Mouse (Mus musculus) heart, adult 18-20 months (tissue): Measurements from ENCODE around the gene Med12l. TPM values are rescaled to one million over a fixed set of nuclear protein-coding genes. Genes with fewer than 3 reads are reported as not detected.

Source experiments
- DNase-seq, 2 experiments: peaks; one replicate each; pipeline ENCODE4 v3.0.0; 2021 to 2022; ENCODE audit warnings: mixed read lengths in 1 of 2
- total RNA-seq, 2 experiments: library from RNA; stranded (reverse); gene quantifications; 2 replicates each; pipeline ENCODE4 v1.2.3; 2021

The Med12l gene
- total RNA-seq, 2 experiments from 2014 or later, result 6.6 to 8.1 TPM

DNA sequence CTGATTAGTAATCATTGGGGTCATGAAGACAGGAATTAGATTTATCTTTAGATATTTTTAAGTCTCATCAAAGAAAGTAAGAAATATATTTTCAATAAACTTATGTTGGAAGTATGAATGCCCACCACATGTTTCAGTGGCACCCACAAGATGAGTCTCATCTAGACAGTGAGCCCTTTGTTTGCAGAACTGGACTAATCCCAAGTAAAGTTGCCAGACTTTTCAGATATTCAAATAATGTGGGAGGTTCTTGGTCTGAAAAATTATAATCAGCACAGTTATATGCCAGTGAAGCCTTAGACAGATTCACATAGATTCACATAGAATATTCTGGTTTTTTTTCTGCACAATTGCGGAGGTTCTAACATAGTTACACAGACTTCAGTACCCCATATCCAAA is 244.8 kb downstream of the Med12l start:
- DNase-seq, result no peak

- no peak for DNase-seq
These were observed 252.4 kb downstream of the Med12l start for GRCm38 (mm10) chr3:59257740-59258664.

- peak in 1 of 2 experiments; percentile 19 for DNase-seq
These were observed 255.1 kb downstream of the Med12l start for GRCm38 (mm10) chr3:59260745-59261144.

DNA sequence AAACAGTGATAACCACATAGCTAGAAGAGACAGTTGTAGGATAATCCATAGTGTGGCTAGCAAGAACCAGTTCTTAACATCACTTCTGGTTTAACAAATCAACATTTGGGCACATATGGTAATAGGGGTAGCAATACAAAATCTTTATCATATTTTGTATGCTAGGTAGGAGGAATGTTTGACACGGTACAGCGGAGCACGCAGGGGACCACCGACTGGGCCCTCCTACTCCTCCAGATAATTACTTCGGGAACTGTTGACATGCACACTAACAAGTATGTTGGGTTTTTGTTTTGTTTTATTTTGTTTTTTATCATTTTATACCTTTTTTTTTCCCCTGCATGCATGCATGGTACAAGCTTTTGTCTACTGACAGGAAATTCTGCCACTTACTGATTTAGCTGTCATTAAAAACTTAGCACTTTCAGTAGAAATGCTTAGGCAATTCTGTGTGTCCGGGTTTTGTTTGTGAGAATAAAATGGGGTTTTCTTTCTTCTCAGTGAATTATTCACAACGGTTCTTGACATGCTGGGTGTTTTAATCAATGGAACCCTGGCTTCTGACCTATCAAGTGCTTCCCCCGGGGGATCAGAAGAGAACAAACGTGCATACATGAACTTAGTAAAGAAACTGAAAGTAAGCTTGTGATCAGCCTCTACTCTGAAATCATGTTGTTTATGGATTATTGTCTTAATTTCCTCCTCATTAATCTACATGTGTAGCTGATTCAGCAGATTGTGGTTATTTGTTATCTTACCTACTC is 256.3 kb downstream of the Med12l start:
- DNase-seq, result no peak

DNA sequence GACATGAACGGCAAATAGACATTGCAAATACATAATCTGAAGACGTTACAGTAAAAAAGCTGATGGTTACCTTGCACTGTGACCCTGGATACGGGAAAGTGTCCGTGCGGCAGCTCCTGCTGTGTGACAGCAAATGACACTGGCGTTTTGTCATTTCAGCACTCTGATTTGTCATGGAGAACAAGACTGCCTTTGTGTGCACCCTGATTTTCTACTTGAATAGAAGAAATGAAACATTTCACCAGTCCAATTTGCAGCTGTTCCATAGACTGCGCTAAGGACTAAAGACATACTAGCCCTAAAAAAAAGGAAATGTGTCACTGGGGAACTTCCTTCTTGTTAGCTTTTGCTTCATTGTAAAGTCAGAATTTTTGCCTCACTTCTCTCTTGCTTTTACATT is 257.1 kb downstream of the Med12l start, which contains the start of gene P2ry12:
TSS of gene P2ry12 (minus strand) at position 168 of the 400 bp plus-strand sequence.
- peak in 1 of 2 experiments; percentile 32 for DNase-seq

- DNase-seq, result no peak
These were observed 257.8 kb downstream of the Med12l start for GRCm38 (mm10) chr3:59263417-59263816.

DNA sequence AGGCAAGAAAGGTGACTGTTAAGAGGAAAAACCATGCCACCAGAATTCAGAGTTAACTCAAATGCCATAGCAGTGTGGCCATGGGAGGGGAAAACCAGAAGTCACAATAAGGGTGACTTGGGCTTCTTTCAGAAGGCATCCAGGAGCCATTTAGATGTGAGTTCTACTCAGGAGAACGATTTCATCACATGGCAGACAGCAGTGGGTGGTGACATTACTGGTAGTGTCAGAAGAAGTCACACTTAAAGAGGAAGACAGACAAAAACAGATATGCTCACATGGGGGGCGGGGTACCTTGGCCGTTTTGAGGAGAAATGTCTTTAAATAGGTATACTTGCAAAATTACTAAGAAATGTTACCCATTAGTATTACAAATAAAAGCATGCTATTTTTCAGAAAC is 258.4 kb downstream of the Med12l start:
- DNase-seq, result no peak

DNA sequence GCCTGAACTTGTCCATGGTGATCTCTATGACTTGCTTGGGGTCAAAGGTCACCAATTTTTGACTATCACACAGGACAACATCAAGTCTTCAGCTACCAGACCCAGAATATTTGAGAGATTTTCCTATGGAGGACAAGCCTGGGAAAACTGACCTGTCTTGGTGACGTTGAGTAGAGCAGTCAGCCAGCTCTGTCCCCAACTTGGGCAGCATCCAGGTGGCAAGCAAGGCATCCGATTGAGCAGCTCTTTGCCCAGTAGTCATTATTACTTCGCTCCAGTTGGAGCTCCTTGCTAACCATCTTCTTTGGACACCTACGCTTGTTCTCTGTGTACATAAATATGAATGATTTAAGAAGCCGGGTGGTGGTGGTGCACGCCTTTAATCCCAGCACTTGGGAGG is 265.2 kb downstream of the Med12l start:
- no peak for DNase-seq

- DNase-seq, result no peak
These were observed 272.1 kb downstream of the Med12l start for GRCm38 (mm10) chr3:59277502-59278253.

DNA sequence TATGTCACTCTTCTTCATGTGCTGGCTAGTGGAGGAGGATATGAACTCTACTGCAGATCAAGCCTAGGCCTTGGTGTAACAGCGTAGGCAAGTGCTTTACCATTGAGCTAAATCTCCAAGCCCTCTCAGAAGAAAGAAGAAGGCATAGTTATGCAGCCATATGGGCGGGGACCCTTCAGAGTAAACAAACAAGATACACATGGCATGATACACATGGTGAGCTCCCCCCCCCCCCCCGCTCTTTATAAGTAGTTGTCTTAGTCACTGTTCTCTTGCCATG is 272.6 kb downstream of the Med12l start:
- no peak for DNase-seq

GRCm38 (mm10) chr3:59278620-59279019 is 273.0 kb downstream of the Med12l start:
- DNase-seq, result no peak

- DNase-seq, result no peak
These were observed 284.9 kb downstream of the Med12l start for GRCm38 (mm10) chr3:59290551-59290950.

DNA sequence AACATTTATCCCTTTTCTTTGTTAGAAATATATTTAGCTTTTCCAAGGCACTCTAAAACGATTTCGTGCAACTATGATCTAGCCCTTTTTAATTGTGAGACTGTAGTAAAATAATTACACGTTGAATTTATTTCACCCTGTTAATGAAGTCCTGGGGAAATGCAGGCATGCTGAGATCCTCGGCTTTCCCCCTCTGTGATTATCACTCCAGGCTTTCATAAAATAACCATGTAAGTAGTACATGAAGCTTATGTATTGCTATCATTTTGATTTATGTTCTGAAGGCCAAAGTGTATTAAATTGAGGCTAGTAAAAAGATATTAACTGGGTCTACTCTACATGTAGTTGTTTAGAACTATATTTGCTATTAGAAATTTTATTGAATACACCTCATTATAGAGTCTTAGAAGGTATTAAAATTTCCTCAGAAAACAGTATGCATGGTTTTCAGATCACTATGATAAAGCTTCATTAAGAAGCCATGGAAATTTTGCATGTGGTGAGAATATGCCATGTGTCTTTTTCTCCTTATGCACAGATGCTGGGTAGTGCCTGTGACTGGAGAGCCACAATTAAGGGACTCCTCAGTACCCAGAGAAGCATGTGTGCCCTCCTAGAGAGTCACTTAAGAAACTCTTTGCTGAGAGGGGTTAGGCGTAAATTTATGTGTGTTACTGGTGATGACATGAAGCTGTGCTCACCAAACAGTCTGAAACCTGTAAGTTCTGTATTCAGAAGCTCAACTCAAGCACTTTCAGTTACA is 288.0 kb downstream of the Med12l start:
- DNase-seq, result no peak

DNA sequence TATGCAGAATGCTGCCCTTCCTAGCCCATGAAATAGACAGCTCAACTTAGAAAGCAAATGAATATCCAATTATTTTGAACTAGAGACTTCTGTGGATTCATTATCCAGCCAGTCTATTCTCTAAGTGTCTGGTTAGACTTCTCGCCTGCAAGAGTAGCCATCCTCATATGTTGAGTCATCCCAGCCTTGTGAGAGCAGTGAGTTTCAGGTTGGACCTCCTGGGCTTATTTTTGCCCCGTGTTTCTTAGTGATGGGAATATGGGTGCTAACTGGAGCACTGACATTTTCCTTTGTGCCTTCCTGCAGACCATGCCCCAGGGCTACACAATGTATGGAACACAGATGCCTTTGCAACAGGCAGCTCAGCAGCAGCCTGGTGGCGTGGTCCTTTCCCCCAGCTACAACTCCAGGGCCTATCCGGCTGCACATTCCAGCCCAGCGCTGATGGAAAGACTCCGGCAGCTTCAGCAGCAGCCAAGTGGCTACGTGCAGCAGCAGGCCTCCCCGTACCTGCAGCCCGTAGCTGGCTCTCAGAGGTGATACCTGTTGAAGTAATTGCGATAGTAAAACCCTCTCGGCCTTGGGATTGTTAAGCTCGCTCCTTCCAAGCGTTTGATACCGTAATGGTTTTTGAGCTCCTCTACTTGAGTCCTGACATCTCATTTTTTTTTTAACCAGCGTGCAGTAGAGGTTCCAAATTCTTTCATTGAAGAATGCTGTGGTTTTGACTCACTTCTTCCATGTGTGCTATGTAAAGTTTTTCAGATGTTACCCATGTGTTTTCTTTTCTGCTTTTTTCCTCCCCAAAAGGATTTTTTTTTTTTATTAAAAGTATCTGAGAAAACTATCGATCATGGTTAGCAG is 290.3 kb downstream of the Med12l start:
- no peak for DNase-seq

DNA sequence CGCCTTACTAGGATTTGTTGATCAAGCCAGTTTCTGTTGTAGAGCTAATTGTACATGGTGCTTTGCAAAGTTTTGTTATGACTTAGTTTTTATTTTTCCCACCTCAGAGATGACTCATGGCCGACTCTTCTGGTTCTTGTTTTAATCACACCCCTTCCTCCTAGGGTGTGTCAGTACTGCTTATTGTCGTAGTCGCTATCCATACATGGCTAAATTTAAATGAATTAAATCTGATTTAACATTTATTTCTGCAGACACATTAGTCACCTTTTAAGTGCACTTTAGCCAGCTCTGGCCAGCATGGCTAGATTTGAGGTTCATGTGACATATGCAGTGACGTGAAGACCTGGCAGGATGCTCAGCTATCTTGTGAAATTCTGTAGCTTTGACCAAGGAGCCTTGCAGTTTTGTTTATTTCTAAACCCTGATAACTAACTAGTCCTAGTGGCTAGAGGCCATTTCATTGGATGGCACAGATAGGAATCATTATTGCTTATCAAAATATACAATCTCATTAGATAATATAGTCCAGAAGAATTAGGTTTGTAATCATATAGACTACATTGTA is 291.0 kb downstream of the Med12l start:
- no peak for DNase-seq

DNA sequence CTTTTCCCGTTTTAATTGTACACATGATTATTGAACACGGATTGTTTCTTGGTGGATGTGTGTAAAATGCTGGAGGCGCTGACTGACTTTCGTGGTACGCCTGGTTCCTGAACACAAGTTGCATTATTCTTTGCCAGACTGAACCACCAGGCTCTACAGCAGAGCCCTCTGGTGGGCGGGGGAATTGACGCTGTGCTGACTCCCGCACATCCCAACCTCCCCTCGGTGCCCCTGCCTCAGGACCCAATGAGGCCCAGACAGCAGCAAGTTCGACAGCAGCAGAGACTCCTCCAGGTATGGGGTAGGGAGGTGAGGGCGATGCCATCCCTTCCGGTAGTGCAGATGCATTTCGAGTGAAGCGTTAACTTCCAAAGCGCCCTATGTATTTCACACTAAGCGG is 292.0 kb downstream of the Med12l start:
- DNase-seq, result no peak

DNA sequence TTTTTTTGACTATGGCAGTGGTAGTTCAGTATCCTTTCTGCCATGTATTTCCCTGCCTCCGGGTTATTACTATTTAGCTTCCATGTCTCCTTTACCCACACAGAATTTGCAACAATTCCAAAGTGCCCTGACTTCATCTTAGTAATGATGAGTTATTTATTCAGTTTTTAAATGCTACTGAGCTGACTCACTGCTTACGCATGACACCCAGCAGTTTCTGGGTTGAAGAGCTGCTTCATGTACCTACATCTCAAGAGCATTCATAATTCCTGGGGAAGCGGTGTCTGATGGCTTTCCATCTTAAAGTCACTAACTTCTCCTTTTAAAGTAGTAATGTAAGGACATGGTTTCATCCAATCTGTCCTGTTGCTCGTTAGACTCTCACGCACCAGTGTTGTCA is 299.3 kb downstream of the Med12l start:
- DNase-seq, result no peak

DNA sequence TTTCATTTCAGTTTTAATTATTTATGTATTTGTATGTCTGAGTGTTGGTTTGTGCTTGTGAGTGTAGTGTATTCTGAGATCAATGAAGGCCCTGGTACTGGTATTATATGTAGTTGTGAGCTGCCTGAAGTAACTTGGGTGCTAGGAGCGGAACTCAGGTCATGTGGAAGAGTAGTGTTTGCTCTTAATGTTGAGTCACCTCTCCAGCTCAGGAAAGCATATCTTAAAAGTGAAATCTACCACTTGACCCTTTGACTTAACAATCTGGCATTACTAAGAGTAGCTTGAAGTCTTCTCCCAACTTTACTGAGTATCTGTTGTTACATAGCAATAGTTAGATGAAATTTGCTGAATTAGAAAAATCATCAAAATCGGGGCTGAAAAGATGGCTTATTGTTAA is 299.9 kb downstream of the Med12l start:
- DNase-seq, result no peak

DNA sequence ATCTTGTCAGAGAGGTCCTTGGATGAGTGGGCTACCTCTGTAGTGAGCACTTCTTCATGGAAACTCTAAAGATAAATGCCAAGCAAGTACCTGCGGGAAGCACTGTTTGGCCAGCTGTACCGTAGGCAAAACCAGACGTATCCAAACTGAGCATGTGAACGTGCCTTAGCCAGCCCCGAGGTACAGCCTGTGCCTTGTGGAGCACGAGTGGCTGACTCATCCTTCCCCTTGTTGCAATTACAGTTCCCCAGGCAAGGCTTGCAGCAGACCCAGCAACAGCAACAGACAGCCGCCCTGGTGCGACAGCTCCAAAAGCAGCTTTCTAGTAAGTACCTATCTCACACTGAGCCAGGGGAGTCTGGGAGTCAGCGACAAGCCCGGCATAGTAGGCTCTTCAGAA is 307.0 kb downstream of the Med12l start:
- peak; percentile 25 to 68 for DNase-seq

GRCm38 (mm10) chr3:59316077-59316476 is 310.5 kb downstream of the Med12l start:
- DNase-seq, result no peak
